Mouse (Mus musculus) neural tube, embryonic 10.5 days (tissue): Measurements from ENCODE around the gene Med26.

Experiments
- DNase-seq: peaks from one replicate; pipeline ENCODE4 v3.0.0-alpha.2; 2017; ENCODE audit warnings: low spot score; ENCODE audit errors: extremely low spot score

Gene Med26

GRCm38 (mm10) chr8:72491680-72492621, 56.1 kb downstream of the Med26 start, which contains the start of gene Slc35e1:
Gene Slc35e1, minus strand, starts transcription at chr8:72492614.
- peak; percentile 45 for DNase-seq

GRCm38 (mm10) chr8:72491017-72491416, 57.1 kb downstream of the Med26 start:
- DNase-seq, result no peak

- DNase-seq, result no peak
These were observed 61.1 kb downstream of the Med26 start for GRCm38 (mm10) chr8:72487014-72487413.

GRCm38 (mm10) chr8:72485456-72486199, 62.4 kb downstream of the Med26 start:
- no peak for DNase-seq

- peak; percentile 98 for DNase-seq
These were observed 73.1 kb downstream of the Med26 start, which contains the start of gene Cherp for GRCm38 (mm10) chr8:72474826-72475546. Gene Cherp, minus strand, starts transcription at chr8:72475226.

GRCm38 (mm10) chr8:72470684-72471083, 77.4 kb downstream of the Med26 start:
- DNase-seq, result no peak

GRCm38 (mm10) chr8:72469984-72470383, 78.1 kb downstream of the Med26 start:
- DNase-seq, result no peak

- DNase-seq, result no peak
These were observed 78.8 kb downstream of the Med26 start for GRCm38 (mm10) chr8:72469243-72469642.

GRCm38 (mm10) chr8:72464211-72464610, 83.9 kb downstream of the Med26 start:
- DNase-seq, result no peak

- DNase-seq, result no peak
These were observed 88.1 kb downstream of the Med26 start for GRCm38 (mm10) chr8:72459881-72460533.

- no peak for DNase-seq
These were observed 89.6 kb downstream of the Med26 start for GRCm38 (mm10) chr8:72458457-72458856.

- DNase-seq, result no peak
These were observed 90.3 kb downstream of the Med26 start for GRCm38 (mm10) chr8:72457806-72458205.

- DNase-seq, result no peak
These were observed 92.8 kb downstream of the Med26 start for GRCm38 (mm10) chr8:72455317-72455716.

GRCm38 (mm10) chr8:72453904-72454303, 94.2 kb downstream of the Med26 start:
- no peak for DNase-seq

GRCm38 (mm10) chr8:72451516-72451915, 96.6 kb downstream of the Med26 start:
- DNase-seq, result no peak

GRCm38 (mm10) chr8:72445071-72445470, 103.0 kb downstream of the Med26 start:
- no peak for DNase-seq
